Mouse (Mus musculus) gastrocnemius, postnatal 4 days (tissue): ENCODE measurements at regions not wholly inside any gene's neighbourhood (a gene's known extent, or its start where the extent isn't known, plus 50 kb on each side); places are given as distances from the start of the nearest gene placed in this dataset.

Experiments used
- DNase-seq, 2 experiments: peaks; one replicate each; pipeline ENCODE4 v3.0.0; 2021 to 2022; ENCODE audit warnings: low spot score in 2 of 2, mixed read lengths in 2 of 2

DNA sequence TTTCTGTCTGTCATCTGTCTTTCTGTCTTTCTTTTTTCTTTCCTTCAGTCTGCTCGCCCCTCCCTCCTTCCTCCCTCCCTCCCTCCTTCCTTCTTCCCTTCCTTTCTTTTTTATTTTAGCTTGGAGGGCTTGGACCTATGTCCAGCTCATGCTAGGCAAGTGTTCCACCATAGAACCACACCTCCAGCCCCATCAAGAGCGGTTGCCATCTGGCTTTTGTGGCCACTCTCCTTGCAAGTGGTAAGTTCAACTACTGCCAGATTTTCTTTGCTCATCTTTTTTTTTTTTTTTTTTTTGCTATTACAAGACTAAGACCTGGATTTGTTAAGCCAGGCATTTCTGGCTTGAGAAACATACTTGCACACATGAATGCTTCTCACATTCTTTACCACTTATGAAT lies 231.7 kb downstream of the Btg1 start:
- no peak for DNase-seq

DNA sequence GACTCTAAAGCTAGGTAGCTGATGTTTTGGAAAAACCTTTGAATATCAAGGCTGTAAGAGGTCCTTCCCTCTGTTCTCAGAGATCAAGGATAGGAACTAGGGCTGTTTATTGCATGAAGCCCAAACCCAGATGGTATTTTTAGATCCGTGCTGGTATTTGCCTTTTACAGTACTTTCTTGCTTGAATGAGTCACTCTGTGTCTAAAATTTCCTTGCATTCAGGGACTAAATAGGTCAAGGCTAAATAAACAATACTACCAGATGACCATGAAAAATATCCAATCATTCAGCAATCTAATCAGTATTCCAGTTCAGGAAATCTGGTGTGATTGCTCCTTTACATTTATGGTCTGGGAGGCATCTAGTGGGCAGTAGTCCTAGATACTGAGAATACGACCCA lies 243.6 kb downstream of the Btg1 start:
- no peak for DNase-seq

DNA sequence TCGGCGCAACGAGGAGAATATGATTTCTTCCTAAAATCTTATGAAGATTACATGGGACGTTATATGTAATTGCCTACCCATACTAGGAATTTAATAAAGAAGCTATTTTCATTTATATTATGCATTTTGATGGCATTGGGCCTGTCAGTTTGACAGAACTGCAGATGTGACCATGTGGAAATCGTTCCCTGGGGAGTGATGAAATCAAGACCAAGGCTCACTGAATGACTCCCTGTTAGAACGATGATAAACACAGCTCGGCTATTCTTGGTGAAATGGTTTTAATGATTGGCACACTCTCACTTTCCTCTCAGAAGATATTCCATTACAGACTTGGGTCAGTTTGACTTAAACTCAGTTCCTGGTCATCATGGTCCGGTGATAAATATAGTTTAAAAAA lies 246.4 kb downstream of the Btg1 start:
- no peak for DNase-seq

DNA sequence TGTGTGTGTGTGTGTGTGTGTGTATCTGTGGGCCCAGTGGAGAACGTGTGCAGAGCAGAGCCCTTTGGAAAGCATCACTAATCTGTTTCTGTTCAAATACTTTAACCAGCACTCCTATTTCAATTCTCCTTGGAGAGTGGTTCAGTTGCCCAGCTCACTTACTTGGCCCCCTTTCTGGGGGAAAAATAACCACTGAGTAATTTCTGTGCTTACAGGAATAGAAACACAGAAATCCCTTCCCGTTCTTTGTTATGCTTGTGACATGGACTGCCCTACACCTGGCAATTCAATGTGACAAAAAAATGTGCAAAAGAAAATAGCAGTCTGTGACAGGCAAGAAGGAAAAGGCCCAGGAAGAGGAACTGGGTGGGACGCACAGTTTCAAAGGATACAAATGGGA lies 249.7 kb downstream of the Btg1 start:
- DNase-seq, result no peak

DNA sequence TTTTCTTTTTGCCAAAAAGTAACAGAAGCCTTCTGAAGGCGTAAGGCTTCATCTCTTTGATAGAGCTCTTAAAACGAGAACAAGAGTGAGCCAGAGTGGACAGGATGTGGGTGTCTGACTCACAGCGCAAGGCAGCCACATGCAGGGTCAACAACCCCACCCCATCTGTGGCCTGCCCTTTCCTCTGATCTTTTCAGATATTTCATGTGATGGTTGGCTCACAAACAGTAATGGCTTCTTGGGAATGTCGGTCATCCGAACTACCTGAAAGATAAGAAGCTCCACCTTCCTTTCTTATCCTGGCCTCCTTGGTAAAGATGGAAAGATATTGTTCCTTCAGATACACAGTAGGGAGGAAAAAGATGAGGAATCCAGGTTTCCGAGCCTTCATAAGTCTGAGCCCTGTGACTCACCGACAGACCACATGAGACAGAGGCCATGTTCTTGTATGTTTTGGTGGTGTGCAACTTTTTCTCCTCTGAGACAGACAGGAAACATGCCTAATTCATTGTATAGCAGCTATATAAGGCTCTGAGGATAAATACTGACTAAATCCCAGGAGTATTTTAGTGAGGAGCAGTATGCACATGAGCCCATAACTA lies 254.9 kb downstream of the Btg1 start:
- DNase-seq, result no peak

DNA sequence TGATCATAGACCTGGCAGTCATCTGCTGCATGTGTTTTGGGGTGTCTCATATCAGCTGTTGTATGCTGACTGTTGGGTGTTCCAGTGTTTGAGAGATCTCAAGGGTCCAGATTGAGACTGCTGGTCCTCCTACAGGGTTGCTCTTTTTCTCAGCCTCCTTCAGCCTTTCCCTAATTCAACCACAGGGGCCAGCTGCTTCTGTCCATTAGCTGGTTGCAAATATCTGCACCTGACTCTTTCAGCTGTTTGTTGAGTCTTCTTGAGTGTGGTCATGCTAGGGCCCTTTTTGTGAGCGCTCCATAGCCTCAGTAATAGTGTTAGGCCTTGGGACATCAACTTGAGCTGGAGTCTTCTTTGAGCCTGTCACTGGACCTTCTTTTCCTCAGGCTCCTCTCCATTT lies 257.8 kb downstream of the Btg1 start:
- no peak for DNase-seq

DNA sequence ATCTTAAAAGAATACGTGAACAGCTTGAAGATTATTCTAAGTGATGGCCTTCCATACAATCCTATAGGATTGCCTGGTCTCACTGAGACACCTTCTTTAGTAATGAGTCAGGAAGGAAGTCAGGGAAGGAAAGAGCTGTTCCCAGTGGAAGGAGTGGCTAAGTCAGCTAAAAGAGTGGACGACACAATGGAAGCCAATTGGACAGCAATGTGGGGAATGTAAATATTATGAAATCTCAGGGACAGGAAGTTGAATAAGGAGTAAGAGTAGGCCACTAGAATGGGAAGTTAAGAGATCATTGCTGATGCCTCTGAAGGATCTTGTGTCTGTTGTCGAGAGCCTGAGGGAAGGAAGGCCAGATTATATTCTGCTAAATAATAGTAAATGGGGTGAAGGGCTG lies 258.9 kb downstream of the Btg1 start:
- no peak for DNase-seq

DNA sequence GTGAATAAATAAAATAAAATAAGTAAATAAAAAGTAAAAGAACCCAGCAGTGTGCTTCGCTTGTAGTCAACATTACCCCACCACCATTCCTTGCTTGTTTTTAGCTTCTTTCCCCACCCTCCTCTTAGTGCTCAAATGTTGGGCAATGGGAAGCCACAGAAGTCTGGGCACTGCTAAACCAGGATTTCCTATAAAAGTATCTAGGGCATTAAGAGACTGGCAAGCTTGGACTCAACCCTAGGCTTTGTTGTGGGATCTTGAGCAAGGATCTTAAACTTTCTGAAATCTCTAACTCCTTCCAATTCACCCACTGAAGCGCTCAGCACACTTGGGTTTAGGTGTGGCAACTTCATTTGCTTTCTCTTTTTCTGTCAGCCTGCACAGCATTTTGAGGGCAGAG lies 262.6 kb downstream of the Btg1 start:
- DNase-seq, result no peak

DNA sequence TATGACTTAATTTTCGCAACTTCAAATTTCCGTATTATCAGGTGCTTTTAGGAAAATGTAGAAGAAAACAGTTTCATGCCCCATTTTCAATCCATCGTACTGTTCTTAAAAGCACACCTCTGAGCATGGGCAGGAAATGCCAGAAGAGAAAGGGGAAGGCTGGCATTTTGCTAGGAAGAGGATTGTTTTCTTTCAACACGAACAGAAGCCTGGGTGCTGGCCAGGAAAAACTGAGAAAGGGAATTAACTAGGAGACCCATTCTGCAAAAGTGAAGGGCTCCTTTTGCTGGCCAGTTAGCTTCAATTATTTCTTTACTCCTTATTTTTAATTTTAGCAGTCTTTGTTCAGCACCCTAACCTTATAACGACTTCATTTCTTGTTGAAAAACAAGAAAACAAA lies 264.0 kb downstream of the Btg1 start:
- no peak for DNase-seq

DNA sequence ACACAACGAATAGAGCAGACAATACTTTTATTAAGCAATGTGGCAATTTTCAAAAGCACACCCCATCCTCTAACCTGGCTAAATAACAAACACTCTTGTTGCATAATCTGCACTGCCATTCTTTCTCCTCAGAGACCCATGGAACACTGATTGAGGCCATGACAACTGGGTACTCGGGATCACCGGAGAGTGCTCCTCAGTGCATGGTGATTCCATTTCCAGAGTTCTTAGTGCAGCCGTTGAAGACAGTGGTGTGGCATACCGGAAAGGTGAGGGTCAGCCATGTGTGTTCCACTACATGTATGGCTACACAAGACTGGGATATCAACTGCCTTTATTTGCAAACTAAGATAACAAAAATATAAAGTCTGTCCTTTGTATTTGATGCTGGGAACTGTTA lies 264.4 kb downstream of the Btg1 start:
- DNase-seq, result no peak

DNA sequence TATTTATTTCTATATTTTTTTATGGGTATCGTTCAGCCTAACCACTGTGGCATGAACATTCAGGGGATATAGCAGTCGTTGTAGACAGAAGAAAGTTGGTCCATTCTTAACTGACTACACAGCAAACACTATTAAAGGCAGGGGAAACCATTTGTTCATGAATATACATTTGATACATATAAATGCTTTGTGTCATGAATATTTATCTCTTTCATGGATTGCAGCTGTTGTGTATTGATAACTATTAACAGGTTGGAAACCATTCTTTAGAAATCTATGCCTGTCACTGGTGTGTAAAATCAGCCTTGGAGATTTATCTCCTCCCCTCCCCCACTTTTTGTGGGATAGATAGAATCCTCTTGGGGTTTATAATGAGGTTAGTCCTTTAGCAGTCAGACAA lies 264.9 kb downstream of the Btg1 start:
- no peak for DNase-seq

DNA sequence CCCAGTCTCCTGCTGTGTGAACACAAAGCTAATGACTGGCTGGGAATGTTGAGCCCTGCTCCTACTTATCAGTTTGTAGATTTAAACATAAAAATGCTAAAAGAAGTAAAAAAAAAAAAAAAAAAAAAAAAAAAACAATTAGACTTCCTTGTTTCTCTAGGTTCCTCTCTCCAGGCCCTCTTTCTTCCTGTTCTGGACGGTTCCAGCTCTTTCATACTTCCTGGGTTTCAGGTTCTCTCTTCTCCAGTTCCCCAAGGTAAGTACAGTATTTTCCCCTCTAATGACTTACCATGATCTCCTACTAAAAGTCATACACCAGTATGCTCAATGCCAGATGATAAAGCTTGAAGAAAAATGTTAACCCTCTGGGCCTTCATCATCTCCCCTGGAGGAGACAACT lies 284.3 kb downstream of the Btg1 start:
- DNase-seq, result no peak

DNA sequence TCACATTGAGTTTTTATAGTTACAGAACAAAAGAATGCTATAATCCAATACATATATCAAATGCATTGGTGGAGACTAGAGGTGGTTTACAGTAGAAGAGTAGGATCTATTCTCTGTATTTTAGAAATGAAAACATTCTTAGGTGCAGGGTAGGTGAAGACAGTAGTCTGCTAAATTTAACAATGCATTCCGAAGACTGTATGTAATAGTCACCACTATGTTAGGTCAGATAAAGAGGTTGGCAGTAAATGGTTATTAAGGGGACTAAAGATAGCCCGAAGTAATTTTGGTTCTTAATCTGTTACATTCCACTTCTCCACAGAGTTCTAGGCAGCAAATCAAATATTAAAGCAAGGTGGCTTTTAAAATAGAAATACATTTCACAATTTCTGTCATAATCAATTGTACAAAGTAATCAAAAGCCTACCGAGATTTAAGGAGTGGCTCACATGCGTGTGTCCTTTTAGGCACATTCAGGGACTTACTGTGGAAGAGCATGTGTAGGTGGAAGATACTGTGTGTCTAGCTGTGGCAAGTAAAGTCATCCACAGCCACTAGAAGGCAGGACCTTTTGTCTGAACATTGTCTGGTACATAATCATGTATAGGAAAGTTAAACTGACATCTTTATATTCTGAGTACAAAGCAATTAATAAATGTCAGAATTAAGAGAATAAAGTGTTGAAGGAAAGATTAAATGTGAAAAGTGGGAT lies 288.4 kb downstream of the Btg1 start:
- DNase-seq, result no peak

DNA sequence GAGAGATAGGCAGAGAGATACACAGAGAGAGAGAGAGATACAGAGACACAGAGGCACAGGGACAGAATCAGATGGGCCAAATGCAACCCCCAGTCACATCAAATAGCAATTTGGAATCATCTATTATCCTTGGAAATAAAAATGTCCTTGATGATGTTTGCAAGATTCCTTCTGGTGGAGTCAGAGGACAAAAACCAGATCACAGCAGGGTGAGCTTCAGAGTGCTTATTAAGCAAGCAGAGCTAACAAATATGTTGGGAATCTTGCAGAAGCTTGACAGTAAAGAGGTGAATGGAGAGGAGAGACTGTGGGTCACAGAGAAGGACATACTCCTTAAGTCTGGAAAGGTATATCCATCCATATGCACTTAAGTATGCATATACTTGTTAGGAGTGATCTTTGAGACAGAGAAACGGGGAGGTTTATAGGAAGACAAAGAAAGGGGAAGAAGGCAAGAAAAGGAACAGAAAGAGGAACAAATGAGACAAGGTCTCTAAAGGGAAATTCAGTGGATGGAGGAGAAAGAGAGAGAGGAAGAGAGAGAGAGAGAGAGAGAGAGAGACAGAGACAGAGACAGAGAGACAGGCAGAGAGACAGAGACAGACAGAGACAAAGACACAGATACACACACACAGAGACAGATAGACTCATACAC lies 293.0 kb downstream of the Btg1 start:
- DNase-seq, result no peak

DNA sequence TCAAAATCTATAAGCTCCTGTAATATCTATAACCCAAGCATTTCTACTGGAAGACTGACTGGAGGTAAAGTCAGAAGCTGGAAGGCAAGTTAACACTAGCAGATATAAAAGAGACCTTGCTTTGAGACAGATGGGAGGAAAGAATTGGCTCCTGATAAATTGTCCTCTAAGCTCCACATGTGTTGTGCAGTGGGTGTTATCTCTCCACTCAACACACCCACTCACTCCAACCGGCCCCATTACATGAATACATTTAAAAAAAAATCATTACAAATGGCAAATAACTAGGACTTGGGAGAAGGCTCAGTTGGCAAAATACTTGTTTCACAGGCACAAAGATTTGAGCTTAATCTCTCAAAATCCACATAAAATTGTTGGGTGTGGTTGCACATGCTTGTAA lies 304.4 kb downstream of the Btg1 start:
- no peak for DNase-seq

DNA sequence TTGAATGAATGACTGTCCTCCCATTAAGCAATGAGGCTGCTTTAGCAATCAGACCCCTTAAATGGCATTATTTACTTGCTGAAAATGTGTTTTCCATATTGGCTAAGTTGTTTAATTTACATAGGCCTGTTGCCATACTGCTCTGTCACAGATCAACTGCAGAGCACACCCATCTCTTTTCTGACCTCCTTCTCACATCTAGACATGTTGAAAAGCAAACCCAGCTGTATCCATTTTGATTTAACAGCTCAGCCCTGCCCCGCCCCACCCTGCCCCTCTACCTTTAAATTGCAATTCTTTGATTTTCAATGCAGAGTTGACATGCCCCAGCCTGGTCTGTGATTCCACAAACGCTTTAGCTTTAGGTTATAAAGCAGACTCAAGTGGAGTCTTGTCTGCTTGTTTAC lies 307.5 kb downstream of the Btg1 start:
- DNase-seq, result no peak

DNA sequence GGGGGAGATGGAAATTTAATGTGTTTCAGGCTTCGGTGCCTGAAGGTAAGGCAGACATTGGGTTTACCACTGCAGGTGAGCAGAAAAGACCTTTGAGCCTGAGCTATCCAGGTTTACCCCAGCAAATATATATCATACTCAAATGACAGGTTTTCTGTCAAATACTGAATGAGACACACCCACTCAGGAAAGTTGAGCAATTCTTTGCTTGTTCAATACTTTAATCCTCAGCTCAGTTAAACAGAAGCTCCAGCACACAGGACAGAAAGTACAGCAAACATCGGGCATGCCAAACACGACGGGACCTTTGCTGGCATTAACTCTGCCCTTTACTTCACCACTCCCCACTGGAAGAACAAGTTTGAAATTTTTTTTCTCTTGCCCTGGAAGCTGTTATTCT lies 307.9 kb downstream of the Btg1 start:
- no peak for DNase-seq

DNA sequence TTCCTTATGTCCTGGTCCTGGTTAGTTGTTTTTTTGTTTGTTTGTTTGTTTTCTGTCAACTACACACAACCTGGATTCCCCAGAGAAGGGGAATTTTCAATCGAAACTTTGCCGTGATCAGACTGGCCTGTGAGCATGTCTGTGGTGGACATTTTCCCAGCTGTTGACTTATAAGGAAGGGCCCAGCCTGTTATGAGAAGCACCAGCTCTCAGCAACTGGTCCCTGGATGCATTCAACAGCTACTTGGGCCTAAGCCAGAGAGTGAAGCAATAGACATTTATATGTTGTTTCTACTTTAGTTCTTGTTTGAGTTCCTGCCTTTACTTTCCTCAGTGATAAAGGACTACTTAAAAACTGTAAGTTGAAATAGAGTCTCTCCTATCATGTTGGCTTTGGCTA lies 309.0 kb downstream of the Btg1 start:
- no peak for DNase-seq

DNA sequence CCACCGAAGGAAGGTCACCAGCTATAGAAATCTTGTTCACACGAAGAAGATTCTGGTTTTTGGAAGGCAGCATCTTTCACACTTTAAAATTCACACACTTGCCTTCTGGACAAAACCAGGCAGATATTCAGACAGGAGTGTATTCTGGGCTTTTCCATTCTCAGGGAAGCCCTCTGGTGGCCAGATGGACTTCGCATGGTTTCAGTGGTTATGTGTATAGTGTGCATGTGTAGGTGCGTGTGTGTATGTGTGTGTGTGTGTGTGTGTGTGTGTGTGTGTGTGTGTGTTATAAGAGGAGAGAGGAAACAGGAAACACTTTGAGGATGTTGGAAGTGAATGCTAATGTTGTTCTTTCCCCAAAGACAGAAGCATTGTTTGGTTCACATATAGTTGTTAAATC lies 317.9 kb downstream of the Btg1 start:
- DNase-seq, result peak in 1 of 2 experiments; percentile 26

DNA sequence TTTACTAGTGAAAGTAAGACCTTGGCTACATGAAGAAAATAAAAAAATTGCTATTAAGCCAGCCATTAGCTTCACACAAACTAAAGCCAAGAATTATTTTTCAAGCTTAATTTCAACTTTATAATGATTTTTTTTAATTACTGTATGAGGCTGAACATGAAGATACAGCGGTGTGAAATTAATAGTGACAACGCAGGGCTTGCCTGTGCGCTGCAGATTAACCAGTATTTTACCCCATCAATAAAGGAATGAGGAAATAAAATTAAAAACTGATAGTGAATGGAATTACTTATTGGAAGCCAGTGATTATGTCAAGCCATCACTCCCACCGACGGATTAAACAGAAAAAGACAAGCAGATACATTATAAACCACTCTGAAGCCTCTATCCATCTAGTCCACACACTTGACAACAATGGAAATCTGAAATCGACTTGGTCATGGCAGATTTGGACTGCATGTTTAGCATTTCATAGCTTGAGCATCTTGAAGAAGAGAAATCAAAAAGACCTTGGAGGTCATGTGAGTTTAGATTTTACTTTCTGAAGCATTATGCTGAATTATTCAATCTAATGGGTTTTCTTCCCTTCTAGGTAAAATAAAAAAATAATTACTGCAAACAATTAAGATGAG lies 324.2 kb downstream of the Btg1 start:
- DNase-seq, result no peak

DNA sequence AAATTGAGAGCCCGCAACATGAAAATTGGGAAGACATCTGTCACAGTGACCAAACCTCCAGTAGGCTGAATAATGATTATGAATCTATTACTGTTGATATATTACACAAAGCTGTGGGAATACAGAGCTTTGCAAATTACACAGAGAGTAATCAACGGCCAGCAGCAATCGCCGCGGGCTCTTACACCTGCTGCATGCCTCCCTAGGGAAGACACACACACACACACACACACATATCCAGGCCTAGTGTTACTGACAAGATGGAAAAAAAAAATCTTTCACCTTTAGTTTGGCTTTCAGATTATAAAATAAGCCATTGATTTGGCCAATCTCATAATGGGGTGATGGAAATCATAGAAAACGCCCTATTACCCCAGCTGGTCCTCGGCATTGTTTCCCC lies 327.4 kb downstream of the Btg1 start:
- no peak for DNase-seq

DNA sequence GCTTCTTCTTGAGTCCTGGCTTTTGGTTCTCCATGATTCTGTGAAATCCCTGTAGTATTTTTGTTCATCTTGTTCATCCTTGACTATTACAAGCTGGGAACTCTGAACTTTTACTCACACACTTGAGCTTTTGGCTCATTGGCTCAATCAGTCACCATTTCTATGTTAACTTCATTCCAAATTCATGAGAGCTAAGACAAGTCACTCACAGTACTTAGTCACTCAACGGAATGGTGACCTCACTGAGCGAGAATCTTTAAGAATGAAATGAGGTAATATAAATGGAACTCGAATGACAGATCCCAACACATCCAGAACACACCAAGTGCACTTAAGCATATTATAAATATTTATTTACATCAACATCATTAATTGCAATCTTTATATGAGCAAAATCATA lies 331.2 kb downstream of the Btg1 start:
- no peak for DNase-seq

DNA sequence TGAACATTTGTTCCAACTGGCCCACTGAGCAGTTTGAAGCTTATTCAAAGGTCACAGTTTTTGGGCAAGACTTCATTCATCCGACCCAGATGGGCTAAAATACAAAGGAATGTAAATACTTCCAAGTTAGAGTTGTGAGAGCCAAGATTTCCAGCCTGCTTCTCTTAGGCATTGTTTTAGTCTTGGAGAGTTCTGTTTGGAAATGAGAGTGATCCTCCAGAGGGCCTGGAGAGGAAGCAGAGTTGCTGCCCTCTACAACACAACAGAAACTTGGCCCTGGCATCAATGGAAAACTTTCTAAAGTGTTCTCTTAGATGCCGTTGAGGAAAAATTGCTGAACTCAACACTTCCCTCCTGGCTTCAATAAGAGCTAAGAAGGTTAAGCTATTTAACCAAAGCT lies 332.1 kb downstream of the Btg1 start:
- no peak for DNase-seq
